Mouse (Mus musculus) Patski (cell line): ENCODE measurements around the gene Rai2. TPM values are rescaled to one million over a fixed set of nuclear protein-coding genes. Genes with fewer than 3 reads are reported as not detected.

Experiments used
- ATAC-seq: fragments of 100-300 bp; one replicate; pipeline ENCODE4 v1.8.0; 2021
- CTCF ChIA-PET: fragments of 350-600 bp; sonication (Branson Sonifier 250); formaldehyde crosslinking; loops from one replicate; lab custom pipeline; 2022; ENCODE audit warnings: inconsistent platforms; lab: Charles Lee
- POLR2A ChIA-PET: fragments of 350-600 bp; sonication (Branson Sonifier 250); formaldehyde crosslinking; loops from one replicate; lab custom pipeline; 2022; ENCODE audit warnings: antibody characterized with exemption, inconsistent platforms; lab: Charles Lee
- DNase-seq: peaks from one replicate; pipeline ENCODE4 v3.0.0-alpha.2; 2011; ENCODE audit warnings: low read depth, low spot score
- H3K27me3 ChIP-seq: fragments of 371-371 bp; one replicate; pipeline ENCODE4 v1.5.1; 2021
- CTCF ChIP-seq: fragments of 100-300 bp; IDR thresholded peaks from one replicate; pipeline ENCODE4 v1.5.1; 2021
- in situ Hi-C: fragments of 300-500 bp; cut with MboI; formaldehyde crosslinking; loops from 3 replicates; pipeline ENCODE4 v1.11.1; 2018; ENCODE audit warnings: low pct_unique_long_range_greater_than_20kb, mixed read lengths
- polyA plus RNA-seq: library from polyadenylated mRNA; unstranded; gene quantifications from one replicate; pipeline ENCODE4 v1.2.3, GENCODE M21; 2021

The Rai2 gene
- not detected for polyA plus RNA-seq

- no peak for TF ChIP-seq CTCF
- in situ Hi-C loops, result no loop called here
- DNase-seq (no peak), ATAC-seq (peak; percentile 46)
- H3K27me3 ChIP-seq, result peaks cover 46% of the 10 kb centered on the region
- ChIA-PET POLR2A (no interaction called here), CTCF (no interaction called here)
Measured at GRCm38 (mm10) chrX:161716865-161717763, at the start of gene Rai2. Rai2 (plus strand) TSS chrX:161717069.

- in situ Hi-C loops, result no loop called here
- ChIA-PET POLR2A (no interaction called here), CTCF (no interaction called here)
- ATAC-seq (no peak), DNase-seq (no peak)
- TF ChIP-seq CTCF, result no peak
- H3K27me3 ChIP-seq, result peaks cover 38% of the 10 kb centered on the region
Measured at GRCm38 (mm10) chrX:161689336-161689735, 27.5 kb upstream of the Rai2 start.

GRCm38 (mm10) chrX:161716503-161716864 is 385 bp upstream of the Rai2 start:
- ChIA-PET CTCF (no interaction called here), POLR2A (no interaction called here)
- ATAC-seq (no peak), DNase-seq (no peak)
- in situ Hi-C loops, result no loop called here
- no peak for TF ChIP-seq CTCF
- peaks cover 46% of the 10 kb centered on the region for H3K27me3 ChIP-seq

GRCm38 (mm10) chrX:161717764-161718382 is 1.0 kb downstream of the Rai2 start:
- CTCF ChIA-PET, result no interaction called here
- no peak for TF ChIP-seq CTCF
- H3K27me3 ChIP-seq, result peaks cover 51% of the 10 kb centered on the region
- in situ Hi-C loops, result no loop called here
- no peak for ATAC-seq
- POLR2A ChIA-PET, result no interaction called here
- DNase-seq, result no peak

- no peak for TF ChIP-seq CTCF
- ATAC-seq (no peak), DNase-seq (no peak)
- peaks cover 50% of the 10 kb centered on the region for H3K27me3 ChIP-seq
- ChIA-PET POLR2A (no interaction called here), CTCF (no interaction called here)
- in situ Hi-C loops, result no loop called here
Measured at GRCm38 (mm10) chrX:161718548-161718947, 1.7 kb downstream of the Rai2 start.

GRCm38 (mm10) chrX:161721082-161721481 is 4.2 kb downstream of the Rai2 start:
- ATAC-seq (no peak), DNase-seq (no peak)
- no peak for TF ChIP-seq CTCF
- peaks cover 55% of the 10 kb centered on the region for H3K27me3 ChIP-seq
- CTCF ChIA-PET, result interaction anchor here (1.2 kb wide), 1 partner anchor 16 kb away, joined by 3 read pairs; no protein-coding TSS in a partner anchor
- POLR2A ChIA-PET, result no interaction called here
- in situ Hi-C loops, result no loop called here

GRCm38 (mm10) chrX:161723391-161723808 is 6.5 kb downstream of the Rai2 start:
- DNase-seq, result no peak
- in situ Hi-C loops, result no loop called here
- POLR2A ChIA-PET, result no interaction called here
- no peak for ATAC-seq
- CTCF ChIA-PET, result no interaction called here
- peaks cover 58% of the 10 kb centered on the region for H3K27me3 ChIP-seq
- no peak for TF ChIP-seq CTCF

- in situ Hi-C loops, result no loop called here
- POLR2A ChIA-PET, result no interaction called here
Measured at GRCm38 (mm10) chrX:161726257-161726656, 9.4 kb downstream of the Rai2 start.

GRCm38 (mm10) chrX:161728507-161728906 is 11.6 kb downstream of the Rai2 start:
- POLR2A ChIA-PET, result no interaction called here
- H3K27me3 ChIP-seq, result peaks cover 44% of the 10 kb centered on the region
- in situ Hi-C loops, result no loop called here
- DNase-seq (no peak), ATAC-seq (no peak)
- CTCF ChIA-PET, result no interaction called here
- no peak for TF ChIP-seq CTCF

More at GRCm38 (mm10) chrX:161726257-161726656, 9.4 kb downstream of the Rai2 start:
- CTCF ChIA-PET, result no interaction called here
- H3K27me3 ChIP-seq, result peaks cover 55% of the 10 kb centered on the region
- ATAC-seq, result no peak
- no peak for TF ChIP-seq CTCF
- DNase-seq, result no peak

- TF ChIP-seq CTCF, result no peak
- ATAC-seq, result no peak
- peaks cover 40% of the 10 kb centered on the region for H3K27me3 ChIP-seq
- ChIA-PET POLR2A (no interaction called here), CTCF (no interaction called here)
- in situ Hi-C loops, result no loop called here
- DNase-seq, result no peak
Measured at GRCm38 (mm10) chrX:161730026-161730425, 13.2 kb downstream of the Rai2 start.

GRCm38 (mm10) chrX:161731859-161732258 is 15.0 kb downstream of the Rai2 start:
- DNase-seq, result no peak
- ChIA-PET POLR2A (no interaction called here), CTCF (no interaction called here)
- in situ Hi-C loops, result no loop called here
- TF ChIP-seq CTCF, result no peak
- no peak for ATAC-seq
- peaks cover 32% of the 10 kb centered on the region for H3K27me3 ChIP-seq
